Mouse (Mus musculus) B cell, adult (primary cell): ENCODE measurements around the gene Atf7ip. TPM values are rescaled to one million over a fixed set of nuclear protein-coding genes. Genes with fewer than 3 reads are reported as not detected.

Source experiments
- total RNA-seq: library from RNA; stranded (reverse); gene quantifications from 4 replicates; pipeline ENCODE4 v1.2.4, GENCODE M21; 2023; ENCODE audit not compliant: inconsistent age

Gene Atf7ip
- 258 to 306 TPM (median 292 TPM) in 4 replicates for total RNA-seq

DNA sequence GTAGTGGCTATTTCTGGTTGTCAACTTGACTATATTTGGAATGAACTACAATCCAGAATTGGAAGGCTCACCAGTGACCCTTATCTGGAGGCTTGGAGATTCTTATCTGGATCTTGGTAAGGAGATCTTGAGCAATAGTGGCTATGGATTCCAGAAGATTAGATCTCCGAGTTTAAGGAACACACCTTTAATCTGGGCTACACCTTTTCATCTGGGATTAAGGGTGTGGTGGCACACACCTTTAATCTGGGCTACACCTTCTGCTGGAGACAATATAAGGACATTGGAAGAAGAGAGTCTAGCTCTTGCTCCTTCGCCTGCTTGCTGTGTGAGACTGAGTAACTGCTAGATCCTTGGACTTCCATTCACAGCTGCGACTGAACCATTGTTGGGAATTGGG is at the start of gene Atf7ip:
Atf7ip (plus strand) TSS at position 301 of the 400 bp plus-strand sequence.

Other genes with a start within 250 kb of the Atf7ip start
- gene Gm8994, start 178.6 kb upstream of the Atf7ip start, total RNA-seq: not detected in 4 replicates
- not detected in 4 replicates for gene E330021D16Rik, start 90.6 kb upstream of the Atf7ip start, total RNA-seq
- 68.3 to 80.6 TPM (median 78.4 TPM) in 4 replicates for gene Plbd1, start 155.8 kb downstream of the Atf7ip start, total RNA-seq